Mouse (Mus musculus) A20 (cell line): ENCODE data around the gene Timeless.

ENCODE experiments used
- DNase-seq: peaks from one replicate; pipeline ENCODE4 v3.0.0-alpha.2; 2011; ENCODE audit warnings: low read depth, low spot score

Gene Timeless

GRCm38 (mm10) chr10:128296370-128297090 lies 64.7 kb downstream of the Timeless start:
- no peak for DNase-seq

GRCm38 (mm10) chr10:128297221-128297620 lies 65.4 kb downstream of the Timeless start:
- no peak for DNase-seq

- DNase-seq: no peak
Observed at GRCm38 (mm10) chr10:128297622-128298021, 65.8 kb downstream of the Timeless start.

GRCm38 (mm10) chr10:128298243-128298642 lies 66.4 kb downstream of the Timeless start:
- no peak for DNase-seq

- DNase-seq: no peak
Observed at GRCm38 (mm10) chr10:128298702-128299171, 66.9 kb downstream of the Timeless start, which contains the start of gene Il23a. TSS of gene Il23a (minus strand) at chr10:128298752.

- DNase-seq: no peak
Observed at GRCm38 (mm10) chr10:128302357-128302756, 70.5 kb downstream of the Timeless start.
